Mouse (Mus musculus) megakaryocyte, embryonic 14.5 days (primary cell): ENCODE results near the gene Serpina1c. TPM values are rescaled to one million over a fixed set of nuclear protein-coding genes. Genes with fewer than 3 reads are reported as not detected.
"Not testable (repeated sequence)": the region's sequence is repeated elsewhere in the genome, so short reads cannot be mapped to it uniquely, and the experiment has no call there.

Experiments
- H3K27me3 ChIP-seq: replicated peaks from 2 replicates; pipeline ENCODE3; 2012; ENCODE audit warnings: inconsistent platforms
- H3K36me3 ChIP-seq: replicated peaks from 2 replicates; pipeline ENCODE3; 2012; ENCODE audit warnings: low read length, inconsistent platforms, mixed read lengths
- H3K4me1 ChIP-seq: 2 replicates; pipeline ENCODE4 v1.6.1; 2012; ENCODE audit warnings: inconsistent platforms
- H3K4me3 ChIP-seq: replicated peaks from 2 replicates; pipeline ENCODE3; 2012; ENCODE audit warnings: moderate library complexity, mild to moderate bottlenecking, inconsistent platforms
- H3K9me3 ChIP-seq: 2 replicates; pipeline ENCODE4 v1.6.1; 2012; ENCODE audit warnings: inconsistent platforms
- FLI1 ChIP-seq: IDR thresholded peaks from 2 replicates; pipeline ENCODE4 v1.6.1; 2012; ENCODE audit warnings: low read length, inconsistent platforms, mixed read lengths
- GATA1 ChIP-seq: IDR thresholded peaks from 3 replicates; pipeline ENCODE4 v1.6.1; 2012; ENCODE audit warnings: mixed read lengths, low read length, inconsistent platforms, borderline replicate concordance
- polyA plus RNA-seq: library from polyadenylated mRNA; stranded (reverse); fragments of >175 nt; gene quantifications from 2 replicates; pipeline ENCODE4 v1.2.3, GENCODE M21; 2012; ENCODE audit warnings: low replicate concordance; ENCODE audit not compliant: insufficient read depth

Serpina1c gene
- not detected in 2 replicates for polyA plus RNA-seq

DNA sequence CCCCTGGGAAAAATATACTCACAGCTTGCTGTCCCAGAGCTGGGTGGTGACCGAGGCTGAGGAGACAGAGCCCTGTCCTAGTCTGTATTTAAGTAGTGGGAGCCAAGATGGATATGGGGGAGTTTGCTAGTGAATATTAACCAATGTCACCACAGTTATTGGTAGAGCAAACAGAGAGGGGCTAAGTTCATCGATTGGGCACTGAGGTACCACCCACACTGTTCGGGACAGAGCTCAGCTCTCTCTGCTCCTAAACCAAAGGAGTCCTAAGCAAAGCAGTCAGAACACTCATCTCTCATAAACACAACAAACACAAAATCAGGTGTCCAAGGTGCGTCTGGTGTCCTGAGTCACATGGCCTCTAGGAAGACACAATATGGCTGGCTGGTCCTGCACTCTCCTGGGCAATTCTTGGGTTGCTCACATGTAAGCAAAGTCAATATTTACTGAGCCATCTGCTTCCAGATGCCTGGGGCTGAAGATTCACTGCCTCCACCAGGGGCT, at the start of gene Serpina1c:
Serpina1c (minus strand) TSS at position 51 of the 504 bp plus-strand sequence.
- not testable (repeated sequence) for H3K4me1 ChIP-seq, H3K4me3 ChIP-seq, H3K9me3 ChIP-seq, H3K36me3 ChIP-seq, H3K27me3 ChIP-seq

DNA sequence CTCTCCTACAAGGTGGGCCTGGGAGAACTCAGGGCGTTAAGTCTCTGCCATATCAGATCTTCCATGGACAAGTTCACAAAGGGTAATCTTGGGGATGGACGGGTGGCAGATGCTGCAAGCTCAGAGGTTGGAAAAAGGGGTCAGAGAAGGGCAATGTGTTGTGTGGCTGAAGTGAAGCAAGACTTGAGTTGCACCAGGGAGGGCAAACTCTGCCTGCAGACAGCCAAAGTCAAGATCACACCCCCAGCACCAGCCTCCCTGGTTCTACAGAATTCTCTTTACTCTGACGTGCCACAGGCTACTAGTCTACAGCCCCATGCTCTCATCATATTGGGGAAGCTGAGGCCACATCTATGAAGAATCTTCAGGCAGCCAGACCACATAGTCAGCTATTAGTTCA, 48.3 kb upstream of the Serpina1c start:
- not testable (repeated sequence) for H3K4me1 ChIP-seq, H3K27me3 ChIP-seq, H3K36me3 ChIP-seq, H3K9me3 ChIP-seq, H3K4me3 ChIP-seq

DNA sequence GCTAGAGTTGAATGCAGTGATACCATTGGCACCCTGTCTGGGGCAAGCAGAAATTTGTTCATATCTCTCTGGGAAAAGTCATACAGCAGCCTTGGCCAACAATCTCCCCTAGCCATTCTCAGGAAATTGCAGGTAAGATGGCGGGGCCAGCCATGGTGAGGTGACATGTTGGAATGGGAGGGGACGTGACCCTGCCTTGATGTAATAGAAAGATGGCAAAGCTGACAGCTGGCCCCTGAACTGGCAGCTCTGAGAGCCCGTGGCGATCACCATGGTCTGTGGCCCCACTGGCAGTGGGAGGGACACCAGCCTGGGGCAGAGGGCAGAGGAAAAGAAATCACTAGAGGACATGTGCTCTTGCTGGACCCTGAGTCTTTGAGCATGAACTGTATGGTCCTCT, 41.6 kb upstream of the Serpina1c start:
- no peaks in the 10 kb centered on the region for H3K27me3 ChIP-seq
- H3K4me1 ChIP-seq = no peaks in the 10 kb centered on the region
- no peaks in the 10 kb centered on the region for H3K9me3 ChIP-seq
- no peak overlapping the region for H3K4me3 ChIP-seq
- TF ChIP-seq FLI1 (no peak), GATA1 (no peak)
- no peaks in the 10 kb centered on the region for H3K36me3 ChIP-seq

DNA sequence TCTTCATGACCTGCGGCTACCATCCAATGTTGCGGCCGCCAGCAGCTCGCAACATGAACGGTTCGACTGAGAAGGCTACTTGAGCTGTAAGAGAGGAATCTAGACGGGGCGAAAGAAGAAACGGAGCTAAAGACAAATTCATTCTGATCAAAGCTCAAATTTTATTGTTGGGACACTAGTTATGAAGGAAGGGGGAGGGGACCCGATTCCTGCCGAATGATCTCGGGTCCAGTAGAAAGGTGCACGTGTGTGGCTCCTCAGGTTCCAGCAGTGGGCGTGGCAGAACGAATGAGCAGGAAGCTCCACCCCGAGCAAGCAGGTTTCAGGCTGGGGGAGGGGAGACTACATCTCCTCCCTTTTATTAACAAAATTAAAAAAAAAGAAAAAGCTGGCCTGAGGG, 4.5 kb upstream of the Serpina1c start:
- H3K4me3 ChIP-seq, H3K36me3 ChIP-seq, H3K9me3 ChIP-seq, H3K27me3 ChIP-seq, H3K4me1 ChIP-seq: not testable (repeated sequence)

DNA sequence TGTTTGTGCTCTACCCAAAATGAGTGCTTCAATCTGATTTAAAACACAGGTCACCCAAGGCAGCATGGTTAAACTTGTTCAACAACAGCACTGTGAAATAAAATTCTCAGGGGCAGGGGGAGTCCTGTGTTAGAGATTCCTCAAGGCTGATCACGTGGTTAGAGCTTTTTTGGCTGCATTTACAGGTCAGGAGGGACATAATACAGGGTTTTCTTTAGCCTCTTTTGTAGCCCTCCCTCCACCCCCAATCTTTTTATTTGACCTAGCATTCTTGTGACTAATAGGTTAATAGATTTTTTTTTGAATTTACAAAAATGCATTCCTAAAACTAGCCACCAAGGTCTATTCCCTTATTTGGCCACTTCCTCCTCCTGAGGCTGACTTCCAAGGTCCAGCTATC, 3.1 kb upstream of the Serpina1c start:
- not testable (repeated sequence) for H3K9me3 ChIP-seq, H3K36me3 ChIP-seq, H3K4me3 ChIP-seq, H3K4me1 ChIP-seq, H3K27me3 ChIP-seq

DNA sequence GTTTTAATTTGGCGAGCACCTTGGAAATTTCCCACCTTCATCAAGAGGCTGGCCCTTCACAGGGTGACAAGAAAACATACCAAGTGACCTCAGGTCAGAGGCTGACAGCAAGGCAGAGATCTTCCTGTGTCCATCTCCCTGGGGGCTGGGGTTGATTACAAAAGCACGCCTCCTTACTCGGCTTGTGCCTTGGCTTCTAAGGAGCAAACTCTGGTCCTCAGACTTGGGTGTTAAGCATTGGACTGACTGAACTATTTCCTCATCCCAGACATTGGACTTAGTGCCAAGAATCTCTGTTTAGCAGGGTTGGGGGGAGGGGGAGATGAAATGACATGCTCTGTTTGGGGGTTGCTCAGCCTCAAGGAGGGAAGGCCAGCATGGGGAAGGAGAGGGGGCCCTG, 2.8 kb downstream of the Serpina1c start:
- H3K27me3 ChIP-seq, H3K9me3 ChIP-seq, H3K4me1 ChIP-seq, H3K36me3 ChIP-seq, H3K4me3 ChIP-seq: not testable (repeated sequence)

GRCm38 (mm10) chr12:103866873-103867272, 37.8 kb downstream of the Serpina1c start:
- H3K9me3 ChIP-seq, H3K36me3 ChIP-seq, H3K27me3 ChIP-seq, H3K4me3 ChIP-seq, H3K4me1 ChIP-seq: not testable (repeated sequence)

DNA sequence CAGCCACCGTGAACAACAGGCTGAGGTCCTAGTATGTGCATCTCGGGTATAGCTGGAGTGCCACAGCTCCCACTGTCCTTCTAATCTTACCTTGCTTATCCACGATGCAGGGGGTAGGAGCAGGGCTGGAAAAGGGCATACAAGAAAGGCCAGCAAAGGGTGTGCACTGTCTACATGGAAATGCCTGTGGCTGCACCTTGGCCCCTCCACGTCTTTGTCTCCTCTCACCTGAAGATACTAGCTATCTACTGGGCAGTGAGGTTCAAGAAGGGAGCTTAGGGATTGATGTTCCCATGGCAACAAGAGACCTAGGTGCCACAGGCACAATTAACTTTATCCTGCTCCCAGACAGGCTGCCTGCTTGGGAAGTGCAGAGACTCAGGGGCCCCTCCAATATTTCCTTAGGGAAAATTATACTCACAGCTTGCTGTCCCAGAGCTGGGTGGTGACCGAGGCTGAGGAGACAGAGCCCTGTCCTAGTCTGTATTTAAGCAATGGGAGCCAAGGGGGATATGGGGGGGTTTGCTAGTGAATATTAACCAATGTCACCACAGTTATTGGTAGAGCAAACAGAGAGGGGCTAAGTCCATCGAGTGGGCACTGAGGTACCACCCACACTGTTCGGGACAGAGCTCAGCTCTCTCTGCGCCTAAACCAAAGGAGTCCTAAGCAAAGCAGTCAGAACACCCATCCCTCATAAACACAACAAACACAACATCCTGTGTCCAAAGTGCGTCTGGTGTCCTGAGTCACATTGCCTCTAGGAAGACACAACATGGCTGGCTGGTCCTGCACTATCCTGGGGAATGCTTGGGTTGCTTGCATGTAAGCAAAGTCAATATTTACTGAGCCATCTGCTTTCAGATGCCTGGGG, 41.3 kb downstream of the Serpina1c start, which contains the start of gene Serpina1a:
Serpina1a (minus strand) TSS at position 462 of the 874 bp plus-strand sequence.
- H3K9me3 ChIP-seq, H3K4me3 ChIP-seq, H3K36me3 ChIP-seq: not testable (repeated sequence)

DNA sequence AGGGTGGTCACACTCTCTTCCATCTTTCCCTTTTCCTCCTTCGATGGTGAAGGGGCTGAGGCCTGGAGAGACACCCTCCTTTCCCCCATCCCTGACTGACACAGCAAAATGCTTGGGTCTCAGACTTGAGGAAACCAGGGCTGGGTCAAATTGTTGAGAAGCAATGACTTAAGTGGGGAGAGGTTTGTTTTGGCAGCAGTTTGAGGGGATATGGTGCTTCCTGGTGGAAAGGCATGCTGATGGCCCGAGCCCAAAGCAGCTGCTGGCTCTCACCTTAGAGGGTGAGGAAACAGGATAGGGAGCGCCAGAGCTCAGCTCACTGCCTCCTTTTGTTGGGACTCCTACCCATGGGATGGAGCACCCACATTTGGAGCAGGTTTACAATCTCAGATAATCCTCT, 43.7 kb downstream of the Serpina1c start:
- no peaks in the 10 kb centered on the region for H3K4me1 ChIP-seq
- TF ChIP-seq FLI1 = no peak
- TF ChIP-seq GATA1 = no peak
- no peaks in the 10 kb centered on the region for H3K36me3 ChIP-seq
- H3K4me3 ChIP-seq = no peak overlapping the region
- H3K9me3 ChIP-seq = peaks cover 5% of the 10 kb centered on the region; the same call in 1 of the 2 replicates
- H3K27me3 ChIP-seq = no peaks in the 10 kb centered on the region

More for the DNA sequence above, 41.3 kb downstream of the Serpina1c start, which contains the start of gene Serpina1a:
- not testable (repeated sequence) for H3K4me1 ChIP-seq, H3K27me3 ChIP-seq

DNA sequence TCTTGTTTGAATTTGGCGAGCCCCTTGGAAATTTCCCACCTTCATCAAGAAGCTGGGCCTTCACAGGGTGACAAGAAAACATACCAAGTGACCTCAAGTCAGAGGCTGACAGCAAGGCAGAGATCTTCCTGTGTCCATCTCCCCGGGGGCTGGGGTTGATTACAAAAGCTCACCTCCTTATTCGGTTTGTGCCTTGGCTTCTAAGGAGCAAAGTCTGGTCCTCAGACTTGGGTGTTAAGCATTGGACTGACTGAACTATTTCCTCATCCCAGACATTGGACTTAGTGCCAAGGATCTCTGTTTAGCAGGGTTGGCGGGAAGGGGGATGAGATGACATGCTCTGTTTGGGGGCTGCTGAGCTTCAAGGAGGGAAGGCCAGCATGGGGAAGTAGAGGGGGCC, 44.1 kb downstream of the Serpina1c start:
- H3K4me1 ChIP-seq, H3K27me3 ChIP-seq, H3K4me3 ChIP-seq, H3K9me3 ChIP-seq, H3K36me3 ChIP-seq: not testable (repeated sequence)

DNA sequence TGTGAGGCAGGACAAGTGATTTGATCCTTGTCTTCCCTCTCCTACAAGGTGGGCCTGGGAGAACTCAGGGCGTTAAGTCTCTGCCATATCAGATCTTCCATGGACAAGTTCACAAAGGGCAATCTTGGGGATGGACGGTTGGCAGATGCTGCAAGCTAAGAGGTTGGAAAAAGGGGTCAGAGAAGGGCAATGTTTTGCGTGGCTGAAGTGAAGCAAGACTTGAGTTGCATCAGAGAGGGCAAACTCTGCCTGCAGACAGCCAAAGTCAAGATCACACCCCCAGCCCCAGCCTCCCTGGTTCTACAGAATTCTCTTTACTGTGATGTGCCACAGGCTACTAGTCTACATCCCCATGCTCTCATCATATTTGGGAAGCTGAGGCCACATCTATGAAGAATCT, 45.1 kb downstream of the Serpina1c start:
- not testable (repeated sequence) for H3K9me3 ChIP-seq, H3K4me3 ChIP-seq, H3K27me3 ChIP-seq, H3K36me3 ChIP-seq, H3K4me1 ChIP-seq

- H3K9me3 ChIP-seq, H3K27me3 ChIP-seq, H3K4me3 ChIP-seq, H3K36me3 ChIP-seq, H3K4me1 ChIP-seq: not testable (repeated sequence)
These were observed 51.7 kb downstream of the Serpina1c start for GRCm38 (mm10) chr12:103853032-103853431.

Other genes with a start within 250 kb of the Serpina1c start
- gene Serpina6, start 247.7 kb downstream of the Serpina1c start, polyA plus RNA-seq = not detected in 2 replicates
- gene Serpina16, start 228.7 kb downstream of the Serpina1c start, polyA plus RNA-seq = not detected in 2 replicates
- gene Serpina1f, start 209.4 kb downstream of the Serpina1c start, polyA plus RNA-seq = not detected in 2 replicates
- not detected in 2 replicates for gene Serpina1d, start 131.3 kb downstream of the Serpina1c start, polyA plus RNA-seq
- not detected in 2 replicates for gene Serpina1b, start 74.5 kb downstream of the Serpina1c start, polyA plus RNA-seq
- not detected in 2 replicates for gene Serpina1a, start 41.3 kb downstream of the Serpina1c start, polyA plus RNA-seq
- not detected in 2 replicates for gene Serpina1e, start 54.1 kb upstream of the Serpina1c start, polyA plus RNA-seq
- not detected in 2 replicates for gene Serpina11, start 85.1 kb upstream of the Serpina1c start, polyA plus RNA-seq
- not detected in 2 replicates for gene Serpina9, start 108.9 kb upstream of the Serpina1c start, polyA plus RNA-seq
- gene Serpina12, start 139.6 kb upstream of the Serpina1c start, polyA plus RNA-seq = not detected in 2 replicates
- not detected in 2 replicates for gene Serpina5, start 196.2 kb upstream of the Serpina1c start, polyA plus RNA-seq
- gene Serpina3a, start 207.8 kb upstream of the Serpina1c start, polyA plus RNA-seq = not detected in 2 replicates
- gene Serpina3b, start 223.1 kb upstream of the Serpina1c start, polyA plus RNA-seq = not detected in 2 replicates
- gene Serpina3c, start 249.0 kb upstream of the Serpina1c start, polyA plus RNA-seq = not detected in 2 replicates